Mouse (Mus musculus) urinary bladder, postnatal 0 days (tissue): ENCODE measurements around the gene Rnf123. TPM values are rescaled to one million over a fixed set of nuclear protein-coding genes. Genes with fewer than 3 reads are reported as not detected.

Experiments used
- microRNA-seq: library from miRNA; unstranded; fragments of <30 nt; microRNA quantifications from one replicate; pipeline ENCODE4, GENCODE M21; 2016
- polyA plus RNA-seq: library from polyadenylated mRNA; unstranded; fragments of >200 nt; fragmentation: Nextera tagmentation; extraction: Ambion mirVana; gene quantifications from 2 replicates; pipeline ENCODE4 v1.2.1, GENCODE M21; 2015

Gene Rnf123
- polyA plus RNA-seq = 19.7 and 24.9 TPM in 2 replicates

GRCm38 (mm10) chr9:108082988-108083431 is at the start of gene Rnf123:
Gene Rnf123 (minus strand): TSS chr9:108083346.

GRCm38 (mm10) chr9:108094184-108094941 is 11.2 kb upstream of the Rnf123 start, which contains the start of gene Apeh:
Gene Apeh (minus strand): TSS chr9:108094606.

GRCm38 (mm10) chr9:108080168-108080567 is 3.0 kb downstream of the Rnf123 start, which contains the start of gene Mst1:
Gene Mst1 (plus strand): TSS chr9:108080436.

GRCm38 (mm10) chr9:108052885-108053664 is 30.1 kb downstream of the Rnf123 start, which contains the start of gene Amigo3:
Gene Amigo3 (plus strand): TSS chr9:108053159.

GRCm38 (mm10) chr9:108049016-108049455 is 34.1 kb downstream of the Rnf123 start, which contains the start of gene Gmppb:
Gene Gmppb (plus strand): TSS chr9:108049242.

GRCm38 (mm10) chr9:108001922-108002770 is 81.0 kb downstream of the Rnf123 start, which contains the start of gene Ip6k1:
Gene Ip6k1 (plus strand): TSS chr9:108002501.

Small RNA genes lying within 50 kb of the gene (microRNA-seq; reads per million reads assigned to microRNA genes)
- gene Gm47303 (not detected), gene Mir7088 (not detected)

Other genes starting within 250 kb of the Rnf123 start
- 31.5 and 34.2 TPM in 2 replicates for gene Rbm6, start 210.1 kb downstream of the Rnf123 start, polyA plus RNA-seq
- 10.4 and 11.5 TPM in 2 replicates for gene Mon1a, start 195.2 kb downstream of the Rnf123 start, polyA plus RNA-seq
- 7.8 and 9.4 TPM in 2 replicates for gene Mst1r, start 176.5 kb downstream of the Rnf123 start, polyA plus RNA-seq
- not detected in 2 replicates for gene Actl11, start 154.9 kb downstream of the Rnf123 start, polyA plus RNA-seq
- gene Camkv, start 147.7 kb downstream of the Rnf123 start, polyA plus RNA-seq = 0.16 and 0.28 TPM in 2 replicates
- 3.9 and 4.5 TPM in 2 replicates for gene Traip, start 133.2 kb downstream of the Rnf123 start, polyA plus RNA-seq
- 14.7 and 18.3 TPM in 2 replicates for gene Uba7, start 107.8 kb downstream of the Rnf123 start, polyA plus RNA-seq
- 0.31 and 0.41 TPM in 2 replicates for gene Gm20661, start 100.3 kb downstream of the Rnf123 start, polyA plus RNA-seq
- 19.3 and 23.9 TPM in 2 replicates for gene Inka1, start 97.5 kb downstream of the Rnf123 start, polyA plus RNA-seq
- gene Cdhr4, start 90.8 kb downstream of the Rnf123 start, polyA plus RNA-seq = 0.45 and 0.70 TPM in 2 replicates
- gene Gm20662, start 87.0 kb downstream of the Rnf123 start, polyA plus RNA-seq = 0.19 TPM in 1 of 2 replicates, not detected in the other
- gene Ip6k1, start 80.8 kb downstream of the Rnf123 start, polyA plus RNA-seq = 23.9 and 26.5 TPM in 2 replicates
- 38.2 and 45.6 TPM in 2 replicates for gene Gmppb, start 34.1 kb downstream of the Rnf123 start, polyA plus RNA-seq
- 2.6 TPM in 2 replicates for gene Amigo3, start 30.2 kb downstream of the Rnf123 start, polyA plus RNA-seq
- 0.93 and 1.1 TPM in 2 replicates for gene Mst1, start 2.9 kb downstream of the Rnf123 start, polyA plus RNA-seq
- 36.0 and 39.2 TPM in 2 replicates for gene Apeh, start 11.3 kb upstream of the Rnf123 start, polyA plus RNA-seq
- 0.39 and 0.42 TPM in 2 replicates for gene Bsn, start 107.0 kb upstream of the Rnf123 start, polyA plus RNA-seq
- 81.3 and 103 TPM in 2 replicates for gene Dag1, start 180.6 kb upstream of the Rnf123 start, polyA plus RNA-seq
- 37.6 and 38.5 TPM in 2 replicates for gene Nicn1, start 207.1 kb upstream of the Rnf123 start, polyA plus RNA-seq
- 14.0 and 15.7 TPM in 2 replicates for gene Amt, start 213.5 kb upstream of the Rnf123 start, polyA plus RNA-seq
- gene Rhoa, start 222.8 kb upstream of the Rnf123 start, polyA plus RNA-seq = 420 and 517 TPM in 2 replicates
- 67.6 and 71.3 TPM in 2 replicates for gene Tcta, start 222.8 kb upstream of the Rnf123 start, polyA plus RNA-seq